Mouse (Mus musculus) ES-Bruce4 (cell line): ENCODE data around the gene Fyn. TPM values are rescaled to one million over a fixed set of nuclear protein-coding genes. Genes with fewer than 3 reads are reported as not detected.

ENCODE experiments used
- H3K27ac ChIP-seq: 2 replicates; pipeline ENCODE4 v1.5.1; 2012; ENCODE audit warnings: low read length, inconsistent platforms; ENCODE audit not compliant: insufficient read depth
- H3K27me3 ChIP-seq: 2 replicates; pipeline ENCODE4 v1.6.1; 2012; ENCODE audit warnings: mild to moderate bottlenecking, low read length, inconsistent platforms; ENCODE audit not compliant: control insufficient read depth, poor library complexity, insufficient read depth, severe bottlenecking
- H3K36me3 ChIP-seq: 2 replicates; pipeline ENCODE4 v1.6.1; 2012; ENCODE audit warnings: inconsistent platforms, mild to moderate bottlenecking, low read length, moderate library complexity; ENCODE audit not compliant: control insufficient read depth, poor library complexity, insufficient read depth, severe bottlenecking
- H3K4me1 ChIP-seq: one replicate; pipeline ENCODE4 v1.8.1; 2011; ENCODE audit warnings: low read length; ENCODE audit not compliant: control insufficient read depth, insufficient read depth
- H3K4me3 ChIP-seq: 2 replicates; pipeline ENCODE4 v1.5.1; 2011; ENCODE audit warnings: low read depth, mild to moderate bottlenecking, low read length
- H3K9ac ChIP-seq: 2 replicates; pipeline ENCODE4 v1.6.1; 2012; ENCODE audit warnings: low read depth, mild to moderate bottlenecking, inconsistent platforms; ENCODE audit not compliant: poor library complexity, severe bottlenecking
- H3K9me3 ChIP-seq: replicated peaks from 2 replicates; pipeline ENCODE4 v1.6.1; 2012; ENCODE audit warnings: mild to moderate bottlenecking, low read length, inconsistent platforms; ENCODE audit not compliant: control insufficient read depth, poor library complexity, insufficient read depth, severe bottlenecking
- CTCF ChIP-seq: IDR thresholded peaks from one replicate; pipeline ENCODE4 v1.8.1; 2011; ENCODE audit warnings: low read depth, low read length
- EP300 ChIP-seq: IDR thresholded peaks from 2 replicates; pipeline ENCODE4 v1.6.1; 2011; ENCODE audit warnings: low read depth, low read length; ENCODE audit not compliant: insufficient read depth
- POLR2A ChIP-seq: IDR thresholded peaks from one replicate; pipeline ENCODE4 v1.8.1; 2011; ENCODE audit warnings: low read length; ENCODE audit not compliant: insufficient read depth
- polyA plus RNA-seq: library from polyadenylated mRNA; stranded (reverse); fragments of >200 nt; gene quantifications from 2 replicates; pipeline ENCODE4 v1.2.4, GENCODE M21; 2011; ENCODE audit warnings: low read depth; ENCODE audit not compliant: missing spikeins, insufficient read depth, insufficient read length

The Fyn gene
- polyA plus RNA-seq, 1 experiment: 19.1 TPM

- no peaks in the 10 kb centered on the region for H3K27me3 ChIP-seq
- no peak for TF ChIP-seq CTCF
- TF ChIP-seq EP300: no peak
- TF ChIP-seq POLR2A: no peak
- no peak overlapping the region for H3K9ac ChIP-seq
- no peaks in the 10 kb centered on the region for H3K9me3 ChIP-seq
- H3K27ac ChIP-seq: no peak overlapping the region
- H3K36me3 ChIP-seq: no peaks in the 10 kb centered on the region
- H3K4me3 ChIP-seq: no peak overlapping the region
- no peaks in the 10 kb centered on the region for H3K4me1 ChIP-seq
These were observed 149.6 kb downstream of the Fyn start for GRCm38 (mm10) chr10:39518232-39518631.

GRCm38 (mm10) chr10:39518859-39519258 is 150.2 kb downstream of the Fyn start:
- TF ChIP-seq POLR2A (no peak), CTCF (no peak), EP300 (no peak)
- H3K9ac ChIP-seq: no peak overlapping the region
- H3K36me3 ChIP-seq: no peaks in the 10 kb centered on the region
- H3K27ac ChIP-seq: no peak overlapping the region
- no peaks in the 10 kb centered on the region for H3K27me3 ChIP-seq
- no peaks in the 10 kb centered on the region for H3K9me3 ChIP-seq
- H3K4me3 ChIP-seq: no peak overlapping the region
- no peaks in the 10 kb centered on the region for H3K4me1 ChIP-seq

GRCm38 (mm10) chr10:39520123-39520989 is 151.7 kb downstream of the Fyn start:
- Histone ChIP-seq H3K36me3 (no peaks in the 10 kb centered on the region), H3K4me1 (no peaks in the 10 kb centered on the region), H3K4me3 (no peak overlapping the region)

GRCm38 (mm10) chr10:39521327-39521726 is 152.7 kb downstream of the Fyn start:
- Histone ChIP-seq H3K27ac (no peak overlapping the region), H3K4me3 (no peak overlapping the region), H3K27me3 (no peaks in the 10 kb centered on the region), H3K9me3 (no peaks in the 10 kb centered on the region), H3K36me3 (no peaks in the 10 kb centered on the region), H3K4me1 (no peaks in the 10 kb centered on the region), H3K9ac (no peak overlapping the region)
- TF ChIP-seq POLR2A (no peak), CTCF (no peak), EP300 (no peak)

More at GRCm38 (mm10) chr10:39520123-39520989, 151.7 kb downstream of the Fyn start:
- TF ChIP-seq CTCF (peak; percentile 37), POLR2A (no peak)
- Histone ChIP-seq H3K9me3 (no peaks in the 10 kb centered on the region), H3K27me3 (no peaks in the 10 kb centered on the region), H3K9ac (no peak overlapping the region), H3K27ac (no peak overlapping the region)

GRCm38 (mm10) chr10:39521861-39522391 is 153.3 kb downstream of the Fyn start:
- Histone ChIP-seq H3K27ac (no peak overlapping the region), H3K36me3 (no peaks in the 10 kb centered on the region), H3K4me1 (peaks cover 1% of the 10 kb centered on the region), H3K4me3 (no peak overlapping the region), H3K27me3 (no peaks in the 10 kb centered on the region), H3K9me3 (no peaks in the 10 kb centered on the region), H3K9ac (no peak overlapping the region)
- TF ChIP-seq POLR2A: no peak
- no peak for TF ChIP-seq CTCF
- TF ChIP-seq EP300: no peak
